Mouse (Mus musculus): ENCODE measurements around the gene Wdr13. TPM values are rescaled to one million over a fixed set of nuclear protein-coding genes. Genes with fewer than 3 reads are reported as not detected.
A peak's percentile ranks its signal among the peaks of the same experiment; 100 is the strongest.

The Wdr13 gene
- polyA plus RNA-seq (2015; fragmentation: Nextera tagmentation; extraction: Ambion mirVana) = 15.6 and 16.7 TPM in 2 replicates

GRCm38 (mm10) chrX:8132017-8132976 is at the start of gene Wdr13:
Gene Wdr13 (minus strand): TSS chrX:8132892.
- peak; percentile 94 for ATAC-seq (ENCODE audit: low FRiP score, low TSS enrichment)
- Histone ChIP-seq H3K4me1 (replicated peaks; ENCODE audit: control insufficient read depth, insufficient read depth) (no peaks in the 10 kb centered on the region), H3K27me3 (ENCODE audit: control insufficient read depth, insufficient read depth, low read length) (no peaks in the 10 kb centered on the region), H3K4me3 (ENCODE audit: low read depth, low read length) (peak within 1 kb of the TSS; percentile 50), H3K36me3 (ENCODE audit: control insufficient read depth, insufficient read depth, low read length) (peaks cover 2% of the 10 kb centered on the region; the same call in 1 of the 2 replicates), H3K27ac (replicated peaks) (peak within 1 kb of the TSS; percentile 96), H3K4me2 (replicated peaks; ENCODE audit: low read depth) (peak within 1 kb of the TSS; percentile 49), H3K9ac (ENCODE audit: low read length) (peak within 1 kb of the TSS; percentile 63), H3K9me3 (ENCODE audit: control insufficient read depth, low read length) (no peaks in the 10 kb centered on the region)
- WGBS = 12% methylated on average over 39 of the region's 40 CpGs
- TF ChIP-seq EP300 (optimal IDR thresholded peaks at IDR 0.05) (no peak), CTCF (IDR thresholded peaks at IDR 0.05; ENCODE audit: low read depth) (peak; percentile 8; the same call in 1 of the 2 replicates)
- DNase-seq (ENCODE audit: low spot score) = peak; percentile 93

- no peaks in the 10 kb centered on the region for H3K27me3 ChIP-seq (ENCODE audit: control insufficient read depth, insufficient read depth, low read length)
- no peak overlapping the region for H3K9ac ChIP-seq (ENCODE audit: low read length)
- no peak overlapping the region for H3K4me3 ChIP-seq (ENCODE audit: low read depth, low read length)
- no peaks in the 10 kb centered on the region for H3K36me3 ChIP-seq (ENCODE audit: control insufficient read depth, insufficient read depth, low read length)
- no peaks in the 10 kb centered on the region for H3K9me3 ChIP-seq (ENCODE audit: control insufficient read depth, low read length)
- H3K4me1 ChIP-seq (replicated peaks; ENCODE audit: control insufficient read depth, insufficient read depth) = no peaks in the 10 kb centered on the region
- no peak for DNase-seq (ENCODE audit: low spot score)
- 78% methylated on average over 5 of the region's 5 CpGs for WGBS
- no peak for ATAC-seq (ENCODE audit: low FRiP score, low TSS enrichment)
- TF ChIP-seq CTCF (IDR thresholded peaks at IDR 0.05; ENCODE audit: low read depth) = no peak
- no peak for TF ChIP-seq EP300 (optimal IDR thresholded peaks at IDR 0.05)
- H3K4me2 ChIP-seq (replicated peaks; ENCODE audit: low read depth) = no peak overlapping the region
- no peak overlapping the region for H3K27ac ChIP-seq (replicated peaks)
Observed at GRCm38 (mm10) chrX:8179646-8180045, 47.0 kb upstream of the Wdr13 start.

- H3K27ac ChIP-seq (replicated peaks) = no peak overlapping the region
- TF ChIP-seq CTCF (IDR thresholded peaks at IDR 0.05; ENCODE audit: low read depth) (no peak), EP300 (optimal IDR thresholded peaks at IDR 0.05) (no peak)
- no peak overlapping the region for H3K4me2 ChIP-seq (replicated peaks; ENCODE audit: low read depth)
- H3K27me3 ChIP-seq (ENCODE audit: control insufficient read depth, insufficient read depth, low read length) = no peaks in the 10 kb centered on the region
- ATAC-seq (ENCODE audit: low FRiP score, low TSS enrichment) (0 out of 2 replicates have a peak, but pooled peaks have one; percentile 23), DNase-seq (ENCODE audit: low spot score) (no peak)
- WGBS = 84% methylated on average over 2 of the region's 2 CpGs
- H3K4me1 ChIP-seq (replicated peaks; ENCODE audit: control insufficient read depth, insufficient read depth) = no peaks in the 10 kb centered on the region
- H3K9ac ChIP-seq (ENCODE audit: low read length) = no peak overlapping the region
- H3K9me3 ChIP-seq (ENCODE audit: control insufficient read depth, low read length) = no peaks in the 10 kb centered on the region
- H3K4me3 ChIP-seq (ENCODE audit: low read depth, low read length) = no peak overlapping the region
- H3K36me3 ChIP-seq (ENCODE audit: control insufficient read depth, insufficient read depth, low read length) = no peaks in the 10 kb centered on the region
Observed at GRCm38 (mm10) chrX:8178871-8179270, 46.2 kb upstream of the Wdr13 start.

- peak within 1 kb of the TSS; percentile 61; the same call in 1 of the 2 replicates for H3K9ac ChIP-seq (ENCODE audit: low read length)
- no peaks in the 10 kb centered on the region for H3K4me1 ChIP-seq (replicated peaks; ENCODE audit: control insufficient read depth, insufficient read depth)
- H3K27me3 ChIP-seq (ENCODE audit: control insufficient read depth, insufficient read depth, low read length) = no peaks in the 10 kb centered on the region
- H3K9me3 ChIP-seq (ENCODE audit: control insufficient read depth, low read length) = no peaks in the 10 kb centered on the region
- no peaks in the 10 kb centered on the region for H3K36me3 ChIP-seq (ENCODE audit: control insufficient read depth, insufficient read depth, low read length)
- peak within 1 kb of the TSS; percentile 53 for H3K4me3 ChIP-seq (ENCODE audit: low read depth, low read length)
- peak within 1 kb of the TSS; percentile 63; the same call in 1 of the 2 replicates for H3K27ac ChIP-seq (replicated peaks)
- 11% methylated on average over 53 of the region's 56 CpGs for WGBS
- H3K4me2 ChIP-seq (replicated peaks; ENCODE audit: low read depth) = peak within 1 kb of the TSS; percentile 52
- TF ChIP-seq CTCF (IDR thresholded peaks at IDR 0.05; ENCODE audit: low read depth) (peak; percentile 54), EP300 (optimal IDR thresholded peaks at IDR 0.05) (no peak)
- ATAC-seq (ENCODE audit: low FRiP score, low TSS enrichment) = peak; percentile 93
- peak; percentile 86 for DNase-seq (ENCODE audit: low spot score)
Observed at GRCm38 (mm10) chrX:8175504-8176385, 43.1 kb upstream of the Wdr13 start, which contains the start of gene Tbc1d25. Gene Tbc1d25 (minus strand): TSS chrX:8176181.

GRCm38 (mm10) chrX:8175169-8175503 is 42.4 kb upstream of the Wdr13 start:
- Histone ChIP-seq H3K4me2 (replicated peaks; ENCODE audit: low read depth) (peak overlapping the region; percentile 52), H3K9me3 (ENCODE audit: control insufficient read depth, low read length) (no peaks in the 10 kb centered on the region), H3K4me1 (replicated peaks; ENCODE audit: control insufficient read depth, insufficient read depth) (no peaks in the 10 kb centered on the region), H3K27me3 (ENCODE audit: control insufficient read depth, insufficient read depth, low read length) (no peaks in the 10 kb centered on the region), H3K9ac (ENCODE audit: low read length) (peak overlapping the region; percentile 61; the same call in 1 of the 2 replicates), H3K36me3 (ENCODE audit: control insufficient read depth, insufficient read depth, low read length) (no peaks in the 10 kb centered on the region), H3K4me3 (ENCODE audit: low read depth, low read length) (peak overlapping the region; percentile 53), H3K27ac (replicated peaks) (no peak overlapping the region)
- DNase-seq (ENCODE audit: low spot score) = no peak
- ATAC-seq (ENCODE audit: low FRiP score, low TSS enrichment) = no peak
- 13% methylated on average over 4 of the region's 4 CpGs for WGBS
- TF ChIP-seq EP300 (optimal IDR thresholded peaks at IDR 0.05) = no peak
- TF ChIP-seq CTCF (IDR thresholded peaks at IDR 0.05; ENCODE audit: low read depth) = no peak
